Mouse (Mus musculus) adrenal gland (tissue): ENCODE measurements around the gene Wasf2.

Source experiments
- intact Hi-C: fragments of 180-260 bp; cut with DNase I; formaldehyde crosslinking; loops from one replicate; pipeline ENCODE4 v1.15.1; 2025
- long read RNA-seq, 2 experiments: library from polyadenylated mRNA; unstranded; transcript quantifications; one replicate each; pipeline ENCODE4 v2.0.0; 2020; ENCODE audit warnings: borderline replicate concordance in 1 of 2; ENCODE audit not compliant: insufficient replicate concordance in 1 of 2

Gene Wasf2
- long read RNA-seq, experiment 1, partial matches to known transcripts = 17 of 30 reads
- long read RNA-seq, experiment 1, other reads (novel, unspliced or antisense) = 13 of 30 reads
- long read RNA-seq, experiment 2, partial matches to known transcripts = 30 of 39 reads
- long read RNA-seq, experiment 2, other reads (novel, unspliced or antisense) = 9 of 39 reads

- intact Hi-C loops = loop anchor here (5.0 kb wide), 1 partner anchor 37 kb away; no protein-coding TSS in a partner anchor
Observed at GRCm38 (mm10) chr4:133129931-133130889, at the start of gene Wasf2. TSS of gene Wasf2 (plus strand) at chr4:133130505.

- intact Hi-C loops = no loop called here
Observed at GRCm38 (mm10) chr4:133080862-133081261, 49.4 kb upstream of the Wasf2 start.

- intact Hi-C loops = no loop called here
Observed at GRCm38 (mm10) chr4:133082216-133082773, 48.0 kb upstream of the Wasf2 start.

GRCm38 (mm10) chr4:133083991-133084861 is 46.1 kb upstream of the Wasf2 start:
- intact Hi-C loops = no loop called here

GRCm38 (mm10) chr4:133085011-133085782 is 45.1 kb upstream of the Wasf2 start:
- intact Hi-C loops = no loop called here

GRCm38 (mm10) chr4:133085783-133086342 is 44.4 kb upstream of the Wasf2 start:
- intact Hi-C loops = no loop called here

- intact Hi-C loops = no loop called here
Observed at GRCm38 (mm10) chr4:133087177-133087714, 43.1 kb upstream of the Wasf2 start.

GRCm38 (mm10) chr4:133087835-133088234 is 42.5 kb upstream of the Wasf2 start:
- intact Hi-C loops = no loop called here

GRCm38 (mm10) chr4:133089319-133089718 is 41.0 kb upstream of the Wasf2 start:
- intact Hi-C loops = no loop called here

GRCm38 (mm10) chr4:133089802-133090201 is 40.5 kb upstream of the Wasf2 start:
- intact Hi-C loops = no loop called here

- intact Hi-C loops = no loop called here
Observed at GRCm38 (mm10) chr4:133090276-133090719, 40.0 kb upstream of the Wasf2 start.

GRCm38 (mm10) chr4:133090720-133091458 is 39.4 kb upstream of the Wasf2 start:
- intact Hi-C loops = no loop called here

GRCm38 (mm10) chr4:133091459-133091785 is 38.9 kb upstream of the Wasf2 start:
- intact Hi-C loops = no loop called here

GRCm38 (mm10) chr4:133092453-133092901 is 37.8 kb upstream of the Wasf2 start:
- intact Hi-C loops = no loop called here

GRCm38 (mm10) chr4:133093056-133093455 is 37.2 kb upstream of the Wasf2 start:
- intact Hi-C loops = no loop called here

- intact Hi-C loops = no loop called here
Observed at GRCm38 (mm10) chr4:133093481-133094033, 36.7 kb upstream of the Wasf2 start.

GRCm38 (mm10) chr4:133094255-133094654 is 36.0 kb upstream of the Wasf2 start:
- intact Hi-C loops = no loop called here

GRCm38 (mm10) chr4:133094936-133095733 is 35.2 kb upstream of the Wasf2 start:
- intact Hi-C loops = no loop called here
